Mouse (Mus musculus): Measurements from ENCODE around the gene Cyp2c69. TPM values are rescaled to one million over a fixed set of nuclear protein-coding genes. Genes with fewer than 3 reads are reported as not detected.
"Not testable (repeated sequence)": the region's sequence is repeated elsewhere in the genome, so short reads cannot be mapped to it uniquely, and the experiment has no call there.

The Cyp2c69 gene
- polyA plus RNA-seq, 1 experiment from 2014 or later, result not detected

DNA sequence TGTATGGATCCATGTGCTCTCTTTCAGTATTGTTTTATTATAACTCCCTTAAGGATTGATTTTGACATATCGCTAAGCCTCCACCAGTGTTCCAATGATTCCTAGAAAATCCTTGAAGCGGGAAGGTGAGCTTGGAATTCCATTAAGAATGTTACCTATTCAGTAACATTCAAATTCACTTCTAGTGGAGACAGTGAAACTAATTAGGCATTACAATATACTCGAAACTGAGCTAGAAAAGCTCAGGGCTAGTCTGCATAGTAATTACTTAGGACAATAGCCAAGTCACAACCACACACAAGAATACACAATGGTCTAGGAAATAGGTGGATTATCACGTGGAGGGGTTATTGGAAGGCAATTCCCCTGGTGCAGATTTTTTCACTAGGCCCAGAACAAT lies 70.6 kb downstream of the Cyp2c69 start:
- H3K9me3 ChIP-seq (replicated peaks; ENCODE audit: control insufficient read depth, low read length); H3K4me2 ChIP-seq (ENCODE audit: low read depth, low read length); DNase-seq (ENCODE audit: low spot score); H3K4me3 ChIP-seq (ENCODE audit: low read depth, low read length); H3K27ac ChIP-seq (replicated peaks; ENCODE audit: low read depth, low read length); H3K9ac ChIP-seq (replicated peaks; ENCODE audit: low read length); ATAC-seq (replicated peaks; ENCODE audit: insufficient number of reproducible peaks, low FRiP score, low TSS enrichment, low read depth); H3K4me1 ChIP-seq (ENCODE audit: control insufficient read depth, insufficient read depth, low read length); H3K27me3 ChIP-seq (ENCODE audit: control insufficient read depth, insufficient read depth, low read length); H3K36me3 ChIP-seq (replicated peaks; ENCODE audit: control insufficient read depth, insufficient read depth, low read depth, low read length): not testable (repeated sequence)
- WGBS, result 72% methylated on average over 4 of the region's 4 CpGs

DNA sequence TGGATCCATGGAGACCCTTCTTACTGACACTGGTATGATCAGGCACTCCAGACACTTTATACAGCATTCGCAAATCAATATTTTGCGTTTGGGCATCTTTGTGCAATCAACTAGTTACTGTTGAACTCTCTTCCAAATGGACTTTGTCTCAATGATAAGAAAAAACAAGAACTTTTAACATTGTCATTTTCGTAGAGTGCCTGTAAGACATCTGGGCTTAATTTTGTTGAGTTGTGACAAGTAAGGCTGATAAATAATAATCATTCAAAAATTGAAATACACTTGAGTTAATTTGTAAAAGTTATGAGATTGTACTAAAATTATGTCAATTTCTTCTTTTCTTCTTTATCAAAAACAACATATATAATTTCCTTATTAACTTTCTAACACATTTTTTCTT lies 73.9 kb downstream of the Cyp2c69 start, which contains the start of gene Cyp2c40:
Gene Cyp2c40, minus strand, starts transcription at position 101 of the 400 bp plus-strand sequence.
- H3K4me2 ChIP-seq (ENCODE audit: low read depth, low read length); H3K4me1 ChIP-seq (ENCODE audit: control insufficient read depth, insufficient read depth, low read length); DNase-seq (ENCODE audit: low spot score); H3K36me3 ChIP-seq (replicated peaks; ENCODE audit: control insufficient read depth, insufficient read depth, low read depth, low read length); H3K9ac ChIP-seq (replicated peaks; ENCODE audit: low read length); H3K27me3 ChIP-seq (ENCODE audit: control insufficient read depth, insufficient read depth, low read length); H3K4me3 ChIP-seq (ENCODE audit: low read depth, low read length); H3K27ac ChIP-seq (replicated peaks; ENCODE audit: low read depth, low read length); H3K9me3 ChIP-seq (replicated peaks; ENCODE audit: control insufficient read depth, low read length); ATAC-seq (replicated peaks; ENCODE audit: insufficient number of reproducible peaks, low FRiP score, low TSS enrichment, low read depth): not testable (repeated sequence)
- WGBS, result 88% methylated on average over 3 of the region's 3 CpGs

Other genes with a start within 250 kb of the Cyp2c69 start
- gene Cyp2c67, start 237.7 kb downstream of the Cyp2c69 start, polyA plus RNA-seq (2014; fragmentation: Nextera tagmentation; extraction: Ambion mirVana), result not detected in 2 replicates
- gene Cyp2c68, start 145.7 kb downstream of the Cyp2c69 start, polyA plus RNA-seq (2014; fragmentation: Nextera tagmentation; extraction: Ambion mirVana), result not detected in 2 replicates
- not detected in 2 replicates for gene Cyp2c40, start 74.0 kb downstream of the Cyp2c69 start, polyA plus RNA-seq (2014; fragmentation: Nextera tagmentation; extraction: Ambion mirVana)
- gene Cyp2c37, start 105.6 kb upstream of the Cyp2c69 start, polyA plus RNA-seq (2014; fragmentation: Nextera tagmentation; extraction: Ambion mirVana), result not detected in 2 replicates
- not detected in 2 replicates for gene Cyp2c54, start 187.0 kb upstream of the Cyp2c69 start, polyA plus RNA-seq (2014; fragmentation: Nextera tagmentation; extraction: Ambion mirVana)
- gene Cyp2c50, start 202.9 kb upstream of the Cyp2c69 start, polyA plus RNA-seq (2014; fragmentation: Nextera tagmentation; extraction: Ambion mirVana), result not detected in 2 replicates